Mouse (Mus musculus): ENCODE results near the gene Gata3. TPM values are rescaled to one million over a fixed set of nuclear protein-coding genes. Genes with fewer than 3 reads are reported as not detected.

The Gata3 gene
- polyA plus RNA-seq, 1 experiment = 6.1 TPM

- no peak for TF ChIP-seq CTCF (IDR thresholded peaks at IDR 0.05; ENCODE audit: low read depth, low read length)
- no peak for TF ChIP-seq EP300 (IDR thresholded peaks at IDR 0.05; ENCODE audit: insufficient read depth, low read depth, low read length)
- no peak for TF ChIP-seq POLR2A (IDR thresholded peaks at IDR 0.05; ENCODE audit: insufficient read depth, low read length)
- H3K9ac ChIP-seq (ENCODE audit: low read depth, poor library complexity, severe bottlenecking) = no peak overlapping the region
- H3K36me3 ChIP-seq (ENCODE audit: control insufficient read depth, insufficient read depth, low read length, poor library complexity, severe bottlenecking) = peaks cover 2% of the 10 kb centered on the region; the same call in 1 of the 2 replicates
- no peaks in the 10 kb centered on the region for H3K27me3 ChIP-seq (ENCODE audit: control insufficient read depth, insufficient read depth, low read length, poor library complexity, severe bottlenecking)
- no peak overlapping the region for H3K27ac ChIP-seq (ENCODE audit: insufficient read depth, low read length)
- no peaks in the 10 kb centered on the region for H3K4me1 ChIP-seq (ENCODE audit: control insufficient read depth, insufficient read depth, low read length)
- no peaks in the 10 kb centered on the region for H3K9me3 ChIP-seq (replicated peaks; ENCODE audit: control insufficient read depth, insufficient read depth, low read length, poor library complexity, severe bottlenecking)
- no peak overlapping the region for H3K4me3 ChIP-seq (ENCODE audit: low read depth, low read length)
Measured at GRCm38 (mm10) chr2:9918691-9919471, 29.0 kb upstream of the Gata3 start.

DNA sequence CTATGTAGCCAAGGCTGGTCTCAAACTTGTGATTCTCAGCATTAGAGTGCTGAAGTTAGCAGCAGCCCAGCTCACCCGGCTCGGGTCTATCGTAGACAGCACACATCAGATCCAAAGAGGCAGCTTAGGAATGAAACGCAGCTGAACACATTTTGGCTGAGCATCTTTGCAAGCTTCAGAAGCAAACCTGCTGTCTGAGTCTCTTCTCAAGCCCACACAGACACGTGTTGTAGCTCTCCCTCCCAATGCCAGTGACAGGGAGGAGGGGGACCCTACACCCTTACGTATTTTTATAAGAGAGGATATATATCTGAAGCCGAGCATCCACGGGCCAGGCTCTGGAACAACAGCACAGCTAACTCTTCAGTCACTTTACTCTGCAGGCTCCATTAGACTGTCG lies 27.8 kb upstream of the Gata3 start:
- TF ChIP-seq EP300 (IDR thresholded peaks at IDR 0.05; ENCODE audit: insufficient read depth, low read depth, low read length) (no peak), CTCF (IDR thresholded peaks at IDR 0.05; ENCODE audit: low read depth, low read length) (no peak), POLR2A (IDR thresholded peaks at IDR 0.05; ENCODE audit: insufficient read depth, low read length) (no peak)
- H3K4me1 ChIP-seq (ENCODE audit: control insufficient read depth, insufficient read depth, low read length) = no peaks in the 10 kb centered on the region
- H3K27ac ChIP-seq (ENCODE audit: insufficient read depth, low read length) = no peak overlapping the region
- H3K9ac ChIP-seq (ENCODE audit: low read depth, poor library complexity, severe bottlenecking) = no peak overlapping the region
- H3K36me3 ChIP-seq (ENCODE audit: control insufficient read depth, insufficient read depth, low read length, poor library complexity, severe bottlenecking) = peaks cover 2% of the 10 kb centered on the region; the same call in 1 of the 2 replicates
- no peak overlapping the region for H3K4me3 ChIP-seq (ENCODE audit: low read depth, low read length)
- H3K27me3 ChIP-seq (ENCODE audit: control insufficient read depth, insufficient read depth, low read length, poor library complexity, severe bottlenecking) = no peaks in the 10 kb centered on the region
- no peaks in the 10 kb centered on the region for H3K9me3 ChIP-seq (replicated peaks; ENCODE audit: control insufficient read depth, insufficient read depth, low read length, poor library complexity, severe bottlenecking)

DNA sequence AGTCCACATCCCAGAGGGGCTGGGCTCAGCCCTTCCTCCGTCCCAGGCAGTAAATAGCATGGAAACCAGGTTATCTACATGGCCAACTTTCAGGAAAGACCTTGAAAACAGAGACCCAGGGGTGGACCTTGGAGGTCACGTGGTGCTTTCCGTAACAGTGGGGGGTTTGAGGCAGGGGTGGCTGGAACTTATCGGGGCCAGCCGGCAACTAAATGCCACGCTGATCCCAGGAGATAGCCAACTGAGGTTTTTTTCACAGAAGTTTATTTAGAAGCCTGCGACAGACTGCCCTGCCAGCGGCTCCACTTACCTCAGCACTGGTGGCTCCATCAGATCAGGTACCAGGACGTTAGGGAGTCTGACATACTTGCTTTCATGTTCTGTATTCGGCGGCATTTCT lies 16.2 kb upstream of the Gata3 start:
- Histone ChIP-seq H3K9ac (ENCODE audit: low read depth, poor library complexity, severe bottlenecking) (no peak overlapping the region), H3K27ac (ENCODE audit: insufficient read depth, low read length) (no peak overlapping the region), H3K36me3 (ENCODE audit: control insufficient read depth, insufficient read depth, low read length, poor library complexity, severe bottlenecking) (no peaks in the 10 kb centered on the region), H3K27me3 (ENCODE audit: control insufficient read depth, insufficient read depth, low read length, poor library complexity, severe bottlenecking) (no peaks in the 10 kb centered on the region), H3K4me1 (ENCODE audit: control insufficient read depth, insufficient read depth, low read length) (peaks cover 1% of the 10 kb centered on the region), H3K9me3 (replicated peaks; ENCODE audit: control insufficient read depth, insufficient read depth, low read length, poor library complexity, severe bottlenecking) (no peaks in the 10 kb centered on the region), H3K4me3 (ENCODE audit: low read depth, low read length) (no peak overlapping the region)
- no peak for TF ChIP-seq POLR2A (IDR thresholded peaks at IDR 0.05; ENCODE audit: insufficient read depth, low read length)
- TF ChIP-seq EP300 (IDR thresholded peaks at IDR 0.05; ENCODE audit: insufficient read depth, low read depth, low read length) = no peak
- TF ChIP-seq CTCF (IDR thresholded peaks at IDR 0.05; ENCODE audit: low read depth, low read length) = no peak

GRCm38 (mm10) chr2:9903854-9904560 lies 14.2 kb upstream of the Gata3 start:
- no peak for TF ChIP-seq CTCF (IDR thresholded peaks at IDR 0.05; ENCODE audit: low read depth, low read length)
- TF ChIP-seq EP300 (IDR thresholded peaks at IDR 0.05; ENCODE audit: insufficient read depth, low read depth, low read length) = 0 out of 2 replicates have a peak, but pooled peaks have one; percentile 4
- peaks cover 1% of the 10 kb centered on the region for H3K4me1 ChIP-seq (ENCODE audit: control insufficient read depth, insufficient read depth, low read length)
- H3K36me3 ChIP-seq (ENCODE audit: control insufficient read depth, insufficient read depth, low read length, poor library complexity, severe bottlenecking) = no peaks in the 10 kb centered on the region
- H3K4me3 ChIP-seq (ENCODE audit: low read depth, low read length) = no peak overlapping the region
- H3K9me3 ChIP-seq (replicated peaks; ENCODE audit: control insufficient read depth, insufficient read depth, low read length, poor library complexity, severe bottlenecking) = no peaks in the 10 kb centered on the region
- H3K27me3 ChIP-seq (ENCODE audit: control insufficient read depth, insufficient read depth, low read length, poor library complexity, severe bottlenecking) = no peaks in the 10 kb centered on the region
- H3K9ac ChIP-seq (ENCODE audit: low read depth, poor library complexity, severe bottlenecking) = no peak overlapping the region
- H3K27ac ChIP-seq (ENCODE audit: insufficient read depth, low read length) = no peak overlapping the region

DNA sequence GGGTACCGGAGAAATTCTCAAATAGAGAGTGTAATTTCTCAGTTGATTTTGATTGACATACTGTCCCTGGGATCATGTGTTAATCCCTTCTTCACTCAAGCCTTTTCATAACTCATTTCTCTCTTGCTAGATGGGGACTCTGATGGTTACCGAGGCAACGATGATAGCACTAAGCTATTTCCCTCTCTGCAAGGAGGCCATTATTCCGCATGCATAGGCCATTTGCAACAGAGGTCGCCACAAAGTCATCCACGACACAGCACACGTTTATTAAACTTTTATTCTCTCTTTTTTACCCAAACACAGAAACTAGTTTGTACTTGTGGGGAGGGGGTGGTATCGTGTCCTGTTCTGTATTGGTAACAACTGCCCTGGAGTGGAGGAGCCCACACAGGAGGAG lies 8.0 kb upstream of the Gata3 start:
- H3K9me3 ChIP-seq (replicated peaks; ENCODE audit: control insufficient read depth, insufficient read depth, low read length, poor library complexity, severe bottlenecking) = no peaks in the 10 kb centered on the region
- H3K4me3 ChIP-seq (ENCODE audit: low read depth, low read length) = no peak overlapping the region
- TF ChIP-seq POLR2A (IDR thresholded peaks at IDR 0.05; ENCODE audit: insufficient read depth, low read length) (no peak), EP300 (IDR thresholded peaks at IDR 0.05; ENCODE audit: insufficient read depth, low read depth, low read length) (no peak), CTCF (IDR thresholded peaks at IDR 0.05; ENCODE audit: low read depth, low read length) (no peak)
- no peaks in the 10 kb centered on the region for H3K4me1 ChIP-seq (ENCODE audit: control insufficient read depth, insufficient read depth, low read length)
- H3K36me3 ChIP-seq (ENCODE audit: control insufficient read depth, insufficient read depth, low read length, poor library complexity, severe bottlenecking) = no peaks in the 10 kb centered on the region
- no peak overlapping the region for H3K27ac ChIP-seq (ENCODE audit: insufficient read depth, low read length)
- H3K9ac ChIP-seq (ENCODE audit: low read depth, poor library complexity, severe bottlenecking) = no peak overlapping the region
- H3K27me3 ChIP-seq (ENCODE audit: control insufficient read depth, insufficient read depth, low read length, poor library complexity, severe bottlenecking) = peaks cover 12% of the 10 kb centered on the region

Data from ES-Bruce4 (cell line).